Mouse (Mus musculus) E14TG2a.4 (cell line): ENCODE measurements around the gene Gjb4.

Source experiments
- CTCF ChIP-seq: conservative IDR thresholded peaks from 2 replicates; pipeline ENCODE4 v1.5.1; 2014; ENCODE audit warnings: low read length
- NANOG ChIP-seq: IDR thresholded peaks from 2 replicates; pipeline ENCODE4 v1.6.1; 2014; ENCODE audit warnings: borderline replicate concordance, low read length, mixed read lengths

DNA sequence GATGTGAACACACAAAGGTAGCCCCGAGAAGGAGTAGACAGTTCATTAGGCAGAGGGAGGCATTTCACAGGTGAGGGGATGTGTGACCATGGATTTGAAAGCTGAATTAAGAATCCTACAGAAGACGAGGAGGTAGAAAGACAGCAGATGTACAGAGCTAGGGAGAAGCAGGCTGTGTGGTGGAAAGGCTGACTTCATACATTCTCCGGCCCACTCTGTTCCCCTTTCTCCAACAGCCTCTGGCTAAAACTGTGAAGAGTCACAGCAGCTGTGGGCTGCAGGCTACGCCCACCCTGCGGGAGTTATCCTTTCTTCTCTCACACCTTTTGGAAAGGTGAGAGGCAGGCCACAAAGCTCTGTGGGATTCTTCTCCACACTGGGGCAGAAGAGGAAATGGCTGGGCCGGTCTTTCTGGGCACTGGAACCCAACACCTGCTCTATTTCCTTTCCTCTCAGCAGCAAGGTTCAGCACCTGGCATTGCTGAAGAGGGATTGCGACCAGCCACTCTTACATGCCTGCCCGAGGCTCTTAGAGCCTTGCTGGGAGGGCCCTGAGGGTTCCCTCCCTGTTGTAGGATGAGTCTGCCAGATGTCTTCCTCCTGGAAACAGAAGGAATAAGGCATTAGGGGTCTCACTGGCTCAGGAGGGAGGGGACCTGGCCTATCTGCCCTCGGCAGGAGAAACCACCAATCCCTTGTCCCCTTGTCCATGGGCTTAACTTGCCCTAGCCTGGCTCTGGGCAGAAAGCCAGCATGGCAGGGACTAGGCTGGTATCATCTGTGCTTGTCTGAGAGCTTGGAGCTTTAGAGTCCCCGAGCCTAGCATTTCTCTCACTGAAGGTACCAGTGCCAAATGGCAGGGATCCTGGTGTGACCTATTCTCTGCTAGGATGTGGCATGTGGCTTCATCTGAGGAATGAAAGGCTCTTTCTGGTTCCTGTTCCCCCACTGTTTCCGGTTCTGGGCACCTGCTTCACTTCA, 46.6 kb upstream of the Gjb4 start:
- no peak for TF ChIP-seq NANOG
- TF ChIP-seq CTCF: no peak
